Mouse (Mus musculus): Measurements from ENCODE around the gene Mfsd10.

- TF ChIP-seq POLR2A (IDR thresholded peaks at IDR 0.05; ENCODE audit: borderline replicate concordance, control insufficient read depth, low read depth, low read length) (no peak), CTCF (IDR thresholded peaks at IDR 0.05; ENCODE audit: control insufficient read depth, insufficient read depth, low read length) (no peak)
Measured at GRCm38 (mm10) chr5:34670280-34670679, 33.3 kb upstream of the Mfsd10 start.

All from bone marrow, adult 2 months (tissue).